Mouse (Mus musculus): Measurements from ENCODE around the gene Trim44.

Trim44 gene

GRCm38 (mm10) chr2:102316540-102316939 lies 91.1 kb downstream of the Trim44 start:
- CTCF ChIA-PET, result no interaction called here
- POLR2A ChIA-PET, result no interaction called here

- ChIA-PET POLR2A (interaction anchor here in 2 of 4 experiments (0.9 to 1.2 kb wide), 2 partner anchors 11 to 86 kb away, joined by 3 read pairs; no protein-coding TSS in a partner anchor), CTCF (no interaction called here)
Measured at GRCm38 (mm10) chr2:102315153-102315552, 92.5 kb downstream of the Trim44 start.

- CTCF ChIA-PET, result no interaction called here
- POLR2A ChIA-PET, result interaction anchor here in 2 of 4 experiments (0.9 to 1.2 kb wide), 2 partner anchors 11 to 87 kb away, joined by 3 read pairs; no protein-coding TSS in a partner anchor
Measured at GRCm38 (mm10) chr2:102314610-102315009, 93.0 kb downstream of the Trim44 start.

- ChIA-PET POLR2A (interaction anchor here in 1 of 4 experiments (1.2 kb wide), 1 partner anchor 12 kb away, joined by 3 read pairs; no protein-coding TSS in a partner anchor), CTCF (no interaction called here)
Measured at GRCm38 (mm10) chr2:102314068-102314467, 93.6 kb downstream of the Trim44 start.

- ChIA-PET CTCF (no interaction called here), POLR2A (interaction anchor here in 1 of 4 experiments (1.0 kb wide), 1 partner anchor 329 kb away, joined by 3 read pairs; no protein-coding TSS in a partner anchor)
Measured at GRCm38 (mm10) chr2:102312903-102313302, 94.7 kb downstream of the Trim44 start.

- CTCF ChIA-PET, result interaction anchor here in 1 of 4 experiments (0.9 kb wide), 1 partner anchor 13 kb away, joined by 9 read pairs; no protein-coding TSS in a partner anchor
- POLR2A ChIA-PET, result no interaction called here
Measured at GRCm38 (mm10) chr2:102303274-102303673, 104.4 kb downstream of the Trim44 start.

- CTCF ChIA-PET, result no interaction called here
- POLR2A ChIA-PET, result no interaction called here
Measured at GRCm38 (mm10) chr2:102302532-102302931, 105.1 kb downstream of the Trim44 start.

- POLR2A ChIA-PET, result interaction anchor here in 1 of 4 experiments (0.5 kb wide), 1 partner anchor 25 kb away, joined by 3 read pairs; no protein-coding TSS in a partner anchor
- CTCF ChIA-PET, result no interaction called here
Measured at GRCm38 (mm10) chr2:102294827-102295270, 112.8 kb downstream of the Trim44 start.

GRCm38 (mm10) chr2:102293181-102293580 lies 114.4 kb downstream of the Trim44 start:
- ChIA-PET CTCF (no interaction called here), POLR2A (no interaction called here)

- POLR2A ChIA-PET, result no interaction called here
- CTCF ChIA-PET, result interaction anchor here in 3 of 4 experiments (0.5 to 0.7 kb wide), 3 partner anchors 9 to 541 kb away, joined by 3 to 8 read pairs (median 3); no protein-coding TSS in a partner anchor
Measured at GRCm38 (mm10) chr2:102292051-102292450, 115.6 kb downstream of the Trim44 start.

- ChIA-PET POLR2A (no interaction called here), CTCF (interaction anchor here in 1 of 4 experiments (0.5 kb wide), 1 partner anchor 540 kb away, joined by 3 read pairs; no protein-coding TSS in a partner anchor)
Measured at GRCm38 (mm10) chr2:102291533-102291932, 116.1 kb downstream of the Trim44 start.

- POLR2A ChIA-PET, result interaction anchor here in 2 of 4 experiments (0.6 to 1.0 kb wide), 2 partner anchors 19 to 103 kb away, joined by 3 to 5 read pairs; no protein-coding TSS in a partner anchor
- CTCF ChIA-PET, result interaction anchor here (0.6 to 1.7 kb wide), 21 partner anchors 9 to 384 kb away, joined by 3 to 9 read pairs (median 4); no protein-coding TSS in a partner anchor
Measured at GRCm38 (mm10) chr2:102290041-102290440, 117.6 kb downstream of the Trim44 start.

GRCm38 (mm10) chr2:102288676-102289075 lies 119.0 kb downstream of the Trim44 start:
- CTCF ChIA-PET, result interaction anchor here in 1 of 4 experiments (0.8 kb wide), 1 partner anchor 212 kb away, joined by 3 read pairs; no protein-coding TSS in a partner anchor

GRCm38 (mm10) chr2:102287369-102287768 lies 120.3 kb downstream of the Trim44 start:
- CTCF ChIA-PET, result interaction anchor here in 1 of 4 experiments (1.1 kb wide), 1 partner anchor 196 kb away, joined by 3 read pairs; no protein-coding TSS in a partner anchor
- POLR2A ChIA-PET, result no interaction called here

More at GRCm38 (mm10) chr2:102288676-102289075, 119.0 kb downstream of the Trim44 start:
- POLR2A ChIA-PET, result interaction anchor here in 1 of 4 experiments (0.7 kb wide), 1 partner anchor 121 kb away, joined by 5 read pairs; no protein-coding TSS in a partner anchor

- CTCF ChIA-PET, result no interaction called here
- POLR2A ChIA-PET, result no interaction called here
Measured at GRCm38 (mm10) chr2:102282081-102282480, 125.5 kb downstream of the Trim44 start.

- ChIA-PET CTCF (interaction anchor here in 1 of 4 experiments (1.4 kb wide), 1 partner anchor 10 kb away, joined by 3 read pairs; no protein-coding TSS in a partner anchor), POLR2A (no interaction called here)
Measured at GRCm38 (mm10) chr2:102279779-102280178, 127.8 kb downstream of the Trim44 start.

- ChIA-PET CTCF (interaction anchor here in 1 of 4 experiments (1.6 kb wide), 1 partner anchor 12 kb away, joined by 6 read pairs; no protein-coding TSS in a partner anchor), POLR2A (interaction anchor here in 2 of 4 experiments (0.5 to 0.8 kb wide), 3 partner anchors 47 to 1144 kb away, joined by 3 read pairs; no protein-coding TSS in a partner anchor)
Measured at GRCm38 (mm10) chr2:102277946-102278345, 129.7 kb downstream of the Trim44 start.

- CTCF ChIA-PET, result no interaction called here
- POLR2A ChIA-PET, result no interaction called here
Measured at GRCm38 (mm10) chr2:102273280-102273679, 134.3 kb downstream of the Trim44 start.

GRCm38 (mm10) chr2:102267582-102268339 lies 139.9 kb downstream of the Trim44 start:
- CTCF ChIA-PET, result interaction anchor here in 1 of 4 experiments (0.7 kb wide), 1 partner anchor 27 kb away, joined by 3 read pairs; no protein-coding TSS in a partner anchor
- POLR2A ChIA-PET, result no interaction called here

GRCm38 (mm10) chr2:102266911-102267310 lies 140.7 kb downstream of the Trim44 start:
- ChIA-PET CTCF (interaction anchor here in 1 of 4 experiments (0.6 kb wide), 1 partner anchor 65 kb away, joined by 3 read pairs; no protein-coding TSS in a partner anchor), POLR2A (no interaction called here)

Measured in embryonic stem cell, embryonic (primary cell).